Mouse (Mus musculus): ENCODE data around the gene Mpp5.

DNA sequence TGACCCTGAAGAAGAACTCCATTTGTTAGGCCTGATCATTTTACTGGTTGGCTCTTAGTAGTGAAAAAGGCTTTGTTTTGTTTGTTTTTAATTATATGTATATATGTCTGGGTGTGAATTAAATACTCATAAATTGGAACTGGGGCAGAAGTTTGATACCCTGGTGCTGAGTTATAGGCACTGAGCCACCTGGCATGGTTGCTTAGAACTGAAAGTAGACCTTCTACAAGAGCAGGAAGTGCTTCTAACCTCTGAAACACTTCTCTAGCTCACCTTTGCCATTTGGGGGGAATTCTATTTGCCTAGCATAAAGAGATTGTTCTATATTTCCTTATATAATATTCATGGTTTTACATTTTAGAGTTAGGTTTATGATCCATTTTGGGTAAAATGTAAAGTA lies 13.3 kb downstream of the Mpp5 start:
- TF ChIP-seq EP300 (IDR thresholded peaks at IDR 0.05; ENCODE audit: low read depth) (no peak), CTCF (IDR thresholded peaks at IDR 0.05; ENCODE audit: low read depth) (no peak)

Measured in heart, postnatal 0 days (tissue).